Mouse (Mus musculus) ES-E14 (cell line): ENCODE results near the gene Mapk14. TPM values are rescaled to one million over a fixed set of nuclear protein-coding genes. Genes with fewer than 3 reads are reported as not detected.

Experiments used
- DNase-seq: peaks from one replicate; pipeline ENCODE4 v3.0.0-alpha.2; 2013; ENCODE audit warnings: low read depth, low spot score
- H3K27ac ChIP-seq: 2 replicates; pipeline ENCODE4 v1.5.1; 2012; ENCODE audit warnings: low read depth, mild to moderate bottlenecking, low read length, moderate library complexity, mixed read lengths; ENCODE audit not compliant: poor library complexity, insufficient read depth, severe bottlenecking
- H3K36me3 ChIP-seq: 2 replicates; pipeline ENCODE4 v1.6.1; 2012; ENCODE audit warnings: mild to moderate bottlenecking, low read length, moderate library complexity, mixed read lengths; ENCODE audit not compliant: control insufficient read depth, poor library complexity, insufficient read depth, severe bottlenecking
- H3K4me1 ChIP-seq, 2 experiments: fragments of 150-350 bp in 1 of 2; sonication (generic) in 1 of 2; 2 replicates each; pipeline ENCODE4 v1.6.1; 2012; ENCODE audit warnings: low read length in 2 of 2, mild to moderate bottlenecking in 1 of 2, mixed read lengths in 1 of 2; ENCODE audit not compliant: control insufficient read depth in 2 of 2, insufficient read depth in 2 of 2, poor library complexity in 1 of 2
- H3K4me3 ChIP-seq, 2 experiments: fragments of 150-350 bp in 1 of 2; sonication (generic) in 1 of 2; 2 replicates each; pipeline ENCODE4 v1.5.1; 2012; ENCODE audit warnings: low read length in 2 of 2, low read depth in 1 of 2, mild to moderate bottlenecking in 1 of 2, mixed read lengths in 1 of 2; ENCODE audit not compliant: insufficient read depth in 1 of 2, poor library complexity in 1 of 2, severe bottlenecking in 1 of 2
- H3K9ac ChIP-seq: 2 replicates; pipeline ENCODE4 v1.6.1; 2012; ENCODE audit warnings: low read depth, mild to moderate bottlenecking, low read length, mixed read lengths; ENCODE audit not compliant: poor library complexity, insufficient read depth, severe bottlenecking
- H3K9me3 ChIP-seq: fragments of 150-350 bp; sonication (generic); 2 replicates; pipeline ENCODE4 v1.6.1; 2012; ENCODE audit warnings: low read depth, mild to moderate bottlenecking, low read length; ENCODE audit not compliant: control insufficient read depth, insufficient read depth
- CHD2 ChIP-seq: IDR thresholded peaks from 2 replicates; pipeline ENCODE4 v1.6.1; 2014; ENCODE audit warnings: mild to moderate bottlenecking, low read depth, low read length, inconsistent platforms
- HCFC1 ChIP-seq: IDR thresholded peaks from 2 replicates; pipeline ENCODE4 v1.6.1; 2012; ENCODE audit warnings: low read length, inconsistent platforms, borderline replicate concordance; ENCODE audit not compliant: insufficient read depth
- MAFK ChIP-seq: IDR thresholded peaks from 2 replicates; pipeline ENCODE4 v1.6.1; 2014; ENCODE audit warnings: mild to moderate bottlenecking, low read depth, low read length, inconsistent platforms; ENCODE audit not compliant: insufficient read depth
- ZC3H11A ChIP-seq: IDR thresholded peaks from 2 replicates; pipeline ENCODE4 v1.6.1; 2012; ENCODE audit warnings: low read depth, mild to moderate bottlenecking, inconsistent platforms, low read length, borderline replicate concordance
- ZNF384 ChIP-seq: IDR thresholded peaks from 2 replicates; pipeline ENCODE4 v1.6.1; 2012; ENCODE audit warnings: low read depth, low read length, inconsistent platforms
- in situ Hi-C, 2 experiments: fragments of 600-800 bp; cut with MboI; formaldehyde crosslinking; loops; one replicate each; pipeline ENCODE4 v1.15.1; 2025; ENCODE audit warnings: low sequenced_read_pairs in 2 of 2, inconsistent platforms in 1 of 2; ENCODE audit not compliant: unreplicated experiment in 2 of 2
- total RNA-seq: library from RNA; depleted of rRNA; stranded (reverse); fragments of 300-350 nt; gene quantifications from 2 replicates; pipeline ENCODE4 v1.2.3, GENCODE M21; 2012

Gene Mapk14
- total RNA-seq, 1 experiment, result 77.3 TPM

DNA sequence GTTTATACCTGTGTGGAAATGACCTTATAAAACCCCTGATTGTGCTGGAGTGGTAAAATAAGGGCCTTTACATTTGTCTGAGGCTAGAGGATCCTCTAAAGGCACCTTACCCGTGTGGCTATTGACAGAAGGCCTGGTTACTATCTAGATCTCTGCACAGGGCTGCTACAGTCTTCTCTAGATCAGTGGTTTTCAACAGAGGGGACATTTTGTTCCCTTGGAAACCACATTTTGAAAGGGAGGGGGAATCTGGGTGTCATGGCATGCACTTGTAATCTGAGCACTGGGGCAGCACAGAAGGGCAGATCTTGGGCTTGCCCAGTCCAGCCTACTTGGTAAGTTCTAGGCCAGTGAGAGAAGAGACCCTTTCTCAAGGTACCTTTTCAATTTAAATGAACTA lies 15.6 kb downstream of the Mapk14 start:
- H3K9ac ChIP-seq, result no peak overlapping the region

DNA sequence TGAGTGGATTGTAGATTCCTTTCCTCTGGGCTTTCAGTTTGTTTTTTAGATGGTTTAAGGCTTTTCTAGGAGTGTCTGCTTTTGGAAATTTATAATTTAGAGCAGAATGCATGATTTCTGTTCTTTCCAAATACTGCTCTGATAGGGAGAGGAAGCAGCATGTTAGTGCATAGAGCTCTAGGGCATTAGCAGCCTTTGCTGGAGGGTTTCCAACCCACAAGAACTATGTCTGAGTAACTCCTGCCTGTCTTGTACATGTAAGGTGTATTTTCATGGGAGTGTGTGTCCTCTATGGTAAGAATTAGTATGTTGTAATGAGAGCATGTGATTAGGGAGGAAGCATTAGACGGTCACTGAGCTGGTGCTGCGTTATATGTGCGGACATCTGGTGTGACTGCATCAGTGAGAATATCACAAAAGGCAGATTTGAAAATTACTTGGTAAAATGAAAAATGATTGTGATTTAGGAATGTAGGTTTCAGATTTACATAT lies 16.1 kb downstream of the Mapk14 start:
- in situ Hi-C loops, result no loop called here
- Histone ChIP-seq H3K4me1 (peaks cover 0 to 4% of the 10 kb centered on the region in 2 experiments; a peak in 2 of 4 replicates), H3K9me3 (no peaks in the 10 kb centered on the region), H3K4me3 (no peak overlapping the region), H3K27ac (no peak overlapping the region), H3K36me3 (peaks cover 3% of the 10 kb centered on the region; the same call in 1 of the 2 replicates), H3K9ac (no peak overlapping the region)
- DNase-seq, result no peak
- TF ChIP-seq ZNF384 (no peak), CHD2 (no peak), HCFC1 (no peak), ZC3H11A (no peak), MAFK (no peak)

More for the DNA sequence above, 15.6 kb downstream of the Mapk14 start:
- in situ Hi-C loops, result no loop called here
- Histone ChIP-seq H3K27ac (no peak overlapping the region), H3K9me3 (no peaks in the 10 kb centered on the region), H3K36me3 (peaks cover 3% of the 10 kb centered on the region; the same call in 1 of the 2 replicates), H3K4me1 (peaks cover 0 to 6% of the 10 kb centered on the region in 2 experiments; a peak in 2 of 4 replicates), H3K4me3 (no peak overlapping the region)
- TF ChIP-seq MAFK, result no peak
- TF ChIP-seq ZNF384, result no peak
- TF ChIP-seq CHD2, result no peak
- no peak for TF ChIP-seq ZC3H11A
- TF ChIP-seq HCFC1, result no peak
- DNase-seq, result no peak

DNA sequence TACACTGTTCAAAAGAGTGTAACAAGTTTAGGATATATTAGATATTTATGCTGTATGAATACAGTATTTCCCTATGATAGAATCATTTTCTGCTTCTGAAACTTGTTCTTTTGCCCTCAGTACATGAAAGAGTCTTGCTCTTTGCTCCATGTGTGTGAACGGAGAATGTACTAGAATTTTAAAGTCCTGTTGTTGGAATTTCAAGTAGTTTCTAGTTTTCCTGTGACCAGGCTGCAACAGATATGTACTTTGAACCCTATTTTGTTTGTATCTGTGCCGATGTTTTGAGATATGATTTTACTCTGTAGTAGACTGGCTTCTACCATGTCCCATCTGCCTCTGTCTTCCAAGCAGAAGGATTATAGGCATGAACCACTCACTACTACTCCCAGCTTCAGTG lies 16.7 kb downstream of the Mapk14 start:
- Histone ChIP-seq H3K9ac (no peak overlapping the region), H3K4me3 (no peak overlapping the region), H3K4me1 (peaks cover 0 to 4% of the 10 kb centered on the region in 2 experiments; a peak in 2 of 4 replicates), H3K9me3 (no peaks in the 10 kb centered on the region), H3K27ac (no peak overlapping the region), H3K36me3 (peaks cover 3% of the 10 kb centered on the region; the same call in 1 of the 2 replicates)
- TF ChIP-seq MAFK (no peak), CHD2 (no peak), ZC3H11A (no peak), HCFC1 (no peak), ZNF384 (no peak)
- in situ Hi-C loops, result no loop called here
- DNase-seq, result no peak

DNA sequence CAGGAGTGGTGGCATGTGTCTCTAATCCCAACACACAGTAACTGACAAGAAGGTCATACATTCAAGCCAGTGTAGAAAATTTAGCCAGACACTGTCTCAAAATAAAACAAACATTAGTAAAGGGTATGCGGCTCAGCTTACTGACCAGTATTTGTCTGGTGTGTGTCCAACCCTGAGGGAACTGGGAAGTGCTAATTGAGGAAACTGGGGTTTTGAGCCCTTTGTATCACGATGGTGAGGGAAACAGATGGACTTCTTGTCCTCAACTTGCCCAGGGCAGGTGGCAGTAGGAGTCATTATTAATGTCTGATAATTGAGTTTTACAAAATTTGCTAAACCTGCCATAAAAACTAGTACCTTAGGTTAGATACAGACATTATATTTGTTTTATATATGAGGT lies 17.9 kb downstream of the Mapk14 start:
- TF ChIP-seq CHD2 (no peak), ZC3H11A (no peak), ZNF384 (no peak), MAFK (no peak), HCFC1 (no peak)
- no peaks in the 10 kb centered on the region for H3K9me3 ChIP-seq
- no peak for DNase-seq
- no peak overlapping the region for H3K4me3 ChIP-seq
- H3K27ac ChIP-seq, result no peak overlapping the region
- H3K4me1 ChIP-seq, result peaks cover 0 to 4% of the 10 kb centered on the region in 2 experiments; a peak in 2 of 4 replicates
- in situ Hi-C loops, result no loop called here
- peaks cover 7% of the 10 kb centered on the region; the same call in 1 of the 2 replicates for H3K36me3 ChIP-seq
- H3K9ac ChIP-seq, result no peak overlapping the region
